Mouse (Mus musculus) gastrocnemius, postnatal 36 days (tissue): ENCODE data around the gene Ankrd40. TPM values are rescaled to one million over a fixed set of nuclear protein-coding genes. Genes with fewer than 3 reads are reported as not detected.

Experiments used
- total RNA-seq, 2 experiments: library from RNA; stranded (reverse); gene quantifications; 2 replicates each; pipeline ENCODE4 v1.2.3; 2021

Gene Ankrd40
- total RNA-seq, 2 experiments from 2014 or later: 195 to 201 TPM

Other genes with a start within 250 kb of the Ankrd40 start
- 100 to 1,000 TPM; 205 to 210 TPM for gene Tob1, start 116.5 kb upstream of the Ankrd40 start, total RNA-seq
- gene Wfikkn2, start 82.0 kb upstream of the Ankrd40 start, total RNA-seq: 1 to 10 TPM; 6.4 to 6.6 TPM
- gene Gm21885, start 46.1 kb upstream of the Ankrd40 start, total RNA-seq: not detected
- gene Luc7l3, start 6.0 kb upstream of the Ankrd40 start, total RNA-seq: 10 to 100 TPM; 29.6 to 36.5 TPM
- under 1 TPM; 0.47 to 0.48 TPM for gene Abcc3, start 65.0 kb downstream of the Ankrd40 start, total RNA-seq
- gene Cacna1g, start 146.2 kb downstream of the Ankrd40 start, total RNA-seq: 1 to 10 TPM; 2.0 to 3.0 TPM
- gene Spata20, start 158.2 kb downstream of the Ankrd40 start, total RNA-seq: not detected
- under 1 TPM; 0.12 to 0.31 TPM for gene Epn3, start 172.0 kb downstream of the Ankrd40 start, total RNA-seq
- gene Mycbpap, start 193.7 kb downstream of the Ankrd40 start, total RNA-seq: not detected
- gene Rsad1, start 221.3 kb downstream of the Ankrd40 start, total RNA-seq: 1 to 10 TPM; 3.3 to 3.9 TPM
- gene Chad, start 237.0 kb downstream of the Ankrd40 start, total RNA-seq: 10 to 100 TPM; 14.7 to 16.3 TPM